Mouse (Mus musculus): ENCODE data around the gene Fuk.

DNA sequence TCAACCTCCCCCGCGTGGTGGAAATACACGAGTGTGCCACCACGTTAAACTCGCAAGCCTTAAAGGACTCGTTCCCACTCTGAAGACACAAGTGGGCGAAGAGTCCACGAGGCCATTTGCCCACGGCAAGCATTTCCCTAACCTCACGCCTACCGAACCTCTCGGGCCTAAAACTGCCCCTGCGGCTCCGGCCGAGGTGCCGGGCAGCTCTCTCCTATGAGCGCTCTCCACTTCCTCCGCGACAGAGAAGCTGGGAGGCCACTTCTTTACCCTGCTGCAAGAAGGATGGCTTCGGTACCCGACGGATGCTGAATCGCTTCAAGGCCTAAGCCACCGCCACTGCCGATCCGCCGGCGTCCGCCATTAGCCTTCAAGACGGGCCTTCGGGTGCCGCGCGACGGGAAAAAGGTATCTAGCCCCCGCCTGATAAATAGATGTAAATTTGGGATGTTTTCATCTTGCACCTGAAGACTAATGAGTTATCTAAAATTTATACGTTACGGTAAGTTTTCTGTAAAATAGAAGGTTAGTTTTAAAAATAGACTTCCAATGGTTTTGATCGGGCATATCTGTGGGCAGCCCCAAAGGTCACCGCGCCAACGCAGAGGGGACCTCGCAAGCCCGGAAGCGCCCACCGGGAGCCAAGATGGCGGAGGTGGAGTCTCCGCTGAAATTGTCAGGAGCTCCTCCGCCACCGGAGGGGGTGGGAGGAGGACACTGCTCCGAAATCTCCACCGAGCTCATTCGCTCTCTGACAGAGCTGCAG lies 55.7 kb downstream of the Fuk start, which contains the start of the genes Cog4 and Sf3b3:
- TF ChIP-seq CTCF (IDR thresholded peaks at IDR 0.05; ENCODE audit: borderline replicate concordance, extremely low read depth, insufficient read depth, insufficient read length) (no peak), POLR2A (IDR thresholded peaks at IDR 0.05; ENCODE audit: borderline replicate concordance, extremely low read depth, insufficient read depth, insufficient read length, poor library complexity, severe bottlenecking) (peak; percentile 82; the same call in 1 of the 2 replicates)
